Mouse (Mus musculus) WW6 (cell line): Measurements from ENCODE around the gene Dlg3.

Experiments
- DNase-seq: peaks from one replicate; pipeline ENCODE4 v3.0.0-alpha.2; 2013; ENCODE audit warnings: low read depth, low spot score

The Dlg3 gene

GRCm38 (mm10) chrX:100767181-100767884 lies at the start of gene Dlg3:
TSS of gene Dlg3 (plus strand) at chrX:100767722.
- no peak for DNase-seq

GRCm38 (mm10) chrX:100728947-100729346 lies 38.6 kb upstream of the Dlg3 start:
- no peak for DNase-seq

GRCm38 (mm10) chrX:100729665-100730188 lies 37.8 kb upstream of the Dlg3 start, which contains the start of gene Gdpd2:
TSS of gene Gdpd2 (plus strand) at chrX:100729873.
- peak; percentile 38 for DNase-seq

- no peak for DNase-seq
These were observed 37.3 kb upstream of the Dlg3 start for GRCm38 (mm10) chrX:100730266-100730665.

GRCm38 (mm10) chrX:100734359-100734758 lies 33.2 kb upstream of the Dlg3 start:
- no peak for DNase-seq

- DNase-seq: no peak
These were observed 28.6 kb upstream of the Dlg3 start for GRCm38 (mm10) chrX:100738918-100739317.

GRCm38 (mm10) chrX:100739443-100739842 lies 28.1 kb upstream of the Dlg3 start:
- DNase-seq: no peak

GRCm38 (mm10) chrX:100740785-100741184 lies 26.7 kb upstream of the Dlg3 start:
- DNase-seq: no peak

GRCm38 (mm10) chrX:100741940-100742339 lies 25.6 kb upstream of the Dlg3 start:
- peak; percentile 18 for DNase-seq

GRCm38 (mm10) chrX:100765855-100766254 lies 1.7 kb upstream of the Dlg3 start:
- DNase-seq: no peak

- no peak for DNase-seq
These were observed 534 bp downstream of the Dlg3 start for GRCm38 (mm10) chrX:100767885-100768626.

- DNase-seq: no peak
These were observed 1.8 kb downstream of the Dlg3 start for GRCm38 (mm10) chrX:100769281-100769680.

GRCm38 (mm10) chrX:100774341-100774811 lies 6.9 kb downstream of the Dlg3 start:
- DNase-seq: no peak

- no peak for DNase-seq
These were observed 7.9 kb downstream of the Dlg3 start for GRCm38 (mm10) chrX:100775405-100775804.

GRCm38 (mm10) chrX:100776494-100776893 lies 9.0 kb downstream of the Dlg3 start:
- DNase-seq: peak; percentile 29

GRCm38 (mm10) chrX:100776985-100777654 lies 9.6 kb downstream of the Dlg3 start:
- peak; percentile 65 for DNase-seq

- DNase-seq: no peak
These were observed 10.2 kb downstream of the Dlg3 start for GRCm38 (mm10) chrX:100777655-100778234.

- DNase-seq: no peak
These were observed 10.9 kb downstream of the Dlg3 start for GRCm38 (mm10) chrX:100778397-100778796.

- no peak for DNase-seq
These were observed 21.8 kb downstream of the Dlg3 start for GRCm38 (mm10) chrX:100789322-100789721.

- DNase-seq: no peak
These were observed 28.7 kb downstream of the Dlg3 start for GRCm38 (mm10) chrX:100796041-100796740.

- DNase-seq: no peak
These were observed 29.2 kb downstream of the Dlg3 start for GRCm38 (mm10) chrX:100796741-100797090.
